Mouse (Mus musculus) cerebellum, adult 9-10 months (tissue): Measurements from ENCODE around the gene Smad1.

ENCODE experiments used
- DNase-seq: peaks from one replicate; pipeline ENCODE4 v3.0.0; 2022

The Smad1 gene

GRCm38 (mm10) chr8:79381771-79382170, 17.5 kb downstream of the Smad1 start:
- DNase-seq, result no peak

GRCm38 (mm10) chr8:79380386-79380785, 18.9 kb downstream of the Smad1 start:
- DNase-seq, result no peak

DNA sequence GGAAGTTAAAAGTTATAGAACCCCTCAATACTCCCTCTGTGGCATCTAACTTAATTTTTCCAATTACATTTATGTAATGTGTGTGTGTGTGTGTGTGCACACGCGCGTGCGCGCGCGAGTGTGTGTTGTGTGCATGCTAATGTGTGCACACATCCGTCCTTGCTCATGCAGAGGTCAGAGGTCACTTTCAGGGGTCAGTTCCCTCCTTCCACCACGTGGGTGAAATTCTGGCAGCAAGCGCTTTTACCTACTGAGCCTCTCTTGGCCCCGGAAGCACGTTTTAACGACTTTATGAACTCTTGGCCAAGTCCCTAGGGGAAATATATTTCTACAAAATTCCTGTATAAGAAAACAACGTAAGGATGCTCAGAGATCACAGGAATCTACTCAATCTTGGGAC, 19.3 kb downstream of the Smad1 start:
- DNase-seq, result no peak

DNA sequence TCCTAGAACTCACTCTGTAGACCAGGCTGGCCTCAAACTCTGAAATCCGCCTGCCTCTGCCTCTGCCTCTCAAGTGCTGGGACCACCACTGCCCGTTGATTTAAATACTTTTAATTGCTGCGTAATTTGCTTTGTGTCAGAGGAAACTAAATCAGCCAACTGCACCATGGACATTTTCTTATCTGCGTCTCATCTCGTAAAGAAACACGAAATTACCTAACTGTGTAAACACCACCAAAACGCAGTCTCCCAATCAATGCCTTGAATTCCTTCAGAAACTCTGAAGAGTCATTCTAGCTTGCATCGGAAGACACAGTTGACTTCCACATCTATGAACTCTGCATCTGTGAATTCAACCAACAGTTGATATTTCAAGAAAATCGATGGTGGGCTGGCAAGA, 22.7 kb downstream of the Smad1 start:
- no peak for DNase-seq

- no peak for DNase-seq
These were observed 23.6 kb downstream of the Smad1 start for GRCm38 (mm10) chr8:79375775-79376123.

DNA sequence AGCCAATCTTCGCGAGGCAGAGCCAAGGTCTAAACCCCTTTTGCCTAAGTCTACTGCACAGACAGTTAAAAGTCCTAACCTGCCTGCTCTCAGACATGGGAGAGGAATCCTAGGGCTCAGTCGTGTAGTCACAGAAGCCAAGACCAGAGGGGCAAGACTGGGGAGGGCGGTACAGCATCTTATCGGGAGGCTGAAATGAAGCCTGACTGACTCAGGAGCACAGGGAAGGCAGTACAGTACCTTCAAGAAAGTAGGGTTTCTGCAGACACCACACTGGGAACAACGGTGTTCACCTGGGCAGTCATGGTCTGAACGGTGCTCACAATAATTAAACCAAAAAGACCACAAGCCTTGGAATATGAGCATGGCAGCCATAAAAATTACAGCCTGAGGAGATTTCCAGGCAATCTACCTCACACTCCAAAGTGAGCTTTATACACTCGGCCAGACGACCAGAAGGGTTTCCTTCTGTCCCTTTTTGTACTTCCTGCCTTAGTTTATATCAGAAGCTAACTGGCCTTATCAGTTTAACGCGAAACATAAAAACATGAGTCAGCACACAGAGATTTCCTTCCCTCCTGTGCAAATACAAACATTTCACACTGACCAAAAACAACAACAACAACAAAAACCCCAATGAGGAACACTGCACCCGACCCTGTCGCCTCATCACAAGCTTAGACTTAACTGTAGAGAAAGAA, 24.1 kb downstream of the Smad1 start:
- no peak for DNase-seq

DNA sequence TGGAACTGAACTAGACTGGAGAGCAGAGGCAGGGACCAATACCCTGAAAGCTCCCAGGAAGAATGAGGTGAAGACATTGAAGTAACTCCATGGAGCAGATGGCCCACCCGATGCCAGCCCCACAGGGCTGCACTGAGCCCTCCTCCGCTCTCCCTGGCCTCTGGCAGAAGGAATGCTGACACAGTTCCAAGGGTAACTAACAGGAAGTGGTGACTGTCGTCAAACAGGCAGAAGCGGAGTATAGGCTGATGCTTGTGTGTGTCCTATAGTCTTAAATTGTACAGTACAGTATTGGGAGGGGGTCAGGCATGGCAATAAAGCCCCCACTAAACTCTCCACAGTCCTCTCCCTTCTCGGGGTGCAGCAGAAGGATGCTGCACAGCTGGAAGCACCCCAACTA, 24.9 kb downstream of the Smad1 start:
- peak; percentile 44 for DNase-seq

DNA sequence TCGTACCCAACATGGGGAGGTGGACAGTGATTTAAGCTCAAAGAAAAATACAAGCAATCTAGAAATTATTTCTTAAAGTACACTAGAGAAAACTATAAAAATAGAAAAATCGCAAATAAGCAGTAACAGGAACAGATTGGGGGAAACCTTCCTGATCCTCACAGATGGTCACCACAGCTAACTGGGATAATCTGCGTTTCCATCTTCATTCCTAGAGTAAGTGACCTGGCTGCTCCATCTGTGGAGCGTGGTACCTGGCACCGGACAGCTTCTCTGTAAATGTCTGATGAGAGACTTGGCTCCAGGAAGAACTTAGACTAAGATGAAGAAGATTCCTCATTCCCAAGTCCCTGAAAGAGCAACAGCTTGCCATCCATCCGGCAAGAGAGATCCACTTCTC, 25.8 kb downstream of the Smad1 start:
- peak; percentile 65 for DNase-seq

GRCm38 (mm10) chr8:79372960-79373359, 26.4 kb downstream of the Smad1 start:
- DNase-seq, result no peak

DNA sequence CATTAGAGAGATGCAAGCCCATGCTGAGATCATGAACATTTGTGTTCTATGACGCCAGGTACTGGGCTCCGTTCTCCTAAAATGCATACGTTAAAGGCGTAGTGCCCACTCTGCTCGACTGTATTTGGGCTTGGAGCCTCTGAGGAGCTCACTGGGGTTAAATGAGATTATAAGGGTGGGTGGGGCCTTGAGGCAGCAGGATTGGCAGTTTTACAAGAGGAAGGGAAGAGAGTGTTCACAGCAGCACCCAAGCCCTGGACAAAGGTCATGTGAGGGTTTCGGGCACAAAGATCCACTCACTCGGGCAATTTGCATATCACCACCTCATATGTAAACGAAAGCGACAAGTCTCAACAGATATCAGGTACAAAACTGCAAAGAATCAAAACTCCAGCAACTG, 26.8 kb downstream of the Smad1 start:
- no peak for DNase-seq

DNA sequence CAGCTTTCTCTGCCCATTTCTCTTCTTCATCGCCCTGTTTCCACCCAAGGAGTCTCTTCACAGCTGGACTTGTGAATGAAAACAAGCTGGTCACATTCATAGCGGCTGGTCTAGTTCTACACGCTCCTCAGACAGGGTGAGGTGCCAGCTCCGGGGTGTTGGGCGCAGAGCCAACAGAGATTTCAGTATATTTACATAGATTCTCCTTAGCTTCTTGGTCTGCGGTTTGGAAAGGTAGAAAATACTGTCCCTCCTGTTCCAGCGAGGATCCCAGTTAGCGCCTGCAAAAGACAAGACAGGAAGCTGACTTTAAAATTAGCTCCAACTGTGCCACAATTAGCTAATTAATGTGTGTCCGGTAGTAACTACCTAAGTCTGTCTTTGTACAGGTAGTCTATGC, 27.2 kb downstream of the Smad1 start:
- no peak for DNase-seq

DNA sequence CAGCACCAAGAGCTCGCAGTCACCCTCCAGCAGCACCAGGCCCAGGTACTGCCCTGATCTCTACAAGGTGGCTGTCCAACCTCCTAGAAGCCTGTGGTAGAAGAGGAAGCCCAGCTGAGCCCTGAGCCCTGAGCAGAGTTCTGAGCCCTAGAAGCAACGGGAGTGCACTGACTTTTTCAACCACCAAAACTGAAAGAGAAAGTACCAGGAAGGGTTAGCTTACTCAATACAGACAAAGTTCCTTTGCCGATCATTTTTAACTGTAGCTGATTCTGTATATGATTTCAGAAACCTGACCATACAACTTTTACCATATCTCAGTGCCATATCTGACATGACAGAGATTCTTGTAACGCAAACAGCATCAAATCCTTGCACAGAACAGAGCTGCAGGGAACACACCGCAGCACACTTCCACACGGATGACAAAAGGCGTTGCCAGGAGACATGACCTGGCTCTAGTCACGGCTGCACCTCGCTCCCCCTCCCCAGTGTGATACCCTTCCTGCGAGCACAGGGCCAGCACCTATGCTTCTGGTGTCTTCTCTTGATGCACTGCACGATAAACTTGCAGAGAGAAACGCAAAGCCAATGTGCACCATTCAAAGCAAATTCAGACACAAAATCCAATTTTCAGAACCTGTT, 28.6 kb downstream of the Smad1 start:
- no peak for DNase-seq

DNA sequence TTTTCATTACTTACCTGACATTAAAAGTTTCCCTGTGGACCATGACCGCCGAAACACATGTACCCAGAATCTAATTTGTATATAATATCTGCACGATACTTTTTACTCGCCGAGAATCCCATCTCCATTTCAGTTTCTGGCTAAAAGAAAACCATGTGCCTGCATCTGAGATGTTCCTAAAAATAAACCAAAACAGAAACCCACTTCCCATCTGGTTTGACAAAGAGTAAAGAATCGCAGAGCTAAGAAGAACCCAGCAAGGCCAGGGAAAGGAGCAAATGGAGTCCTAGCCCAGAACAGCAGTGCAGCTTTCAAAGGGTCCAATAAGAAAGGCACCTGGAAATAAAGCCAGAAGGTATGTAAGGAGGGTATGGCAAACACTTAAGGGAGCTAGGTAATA, 30.2 kb downstream of the Smad1 start:
- DNase-seq, result no peak

- no peak for DNase-seq
These were observed 31.4 kb downstream of the Smad1 start for GRCm38 (mm10) chr8:79367959-79368358.

GRCm38 (mm10) chr8:79367350-79367749, 32.0 kb downstream of the Smad1 start:
- no peak for DNase-seq

- DNase-seq, result no peak
These were observed 33.1 kb downstream of the Smad1 start for GRCm38 (mm10) chr8:79366227-79366626.

GRCm38 (mm10) chr8:79365707-79366106, 33.6 kb downstream of the Smad1 start:
- DNase-seq, result peak; percentile 76

GRCm38 (mm10) chr8:79364806-79365205, 34.5 kb downstream of the Smad1 start:
- no peak for DNase-seq

GRCm38 (mm10) chr8:79362430-79362829, 36.9 kb downstream of the Smad1 start:
- DNase-seq, result no peak

- no peak for DNase-seq
These were observed 38.4 kb downstream of the Smad1 start for GRCm38 (mm10) chr8:79360774-79361527.

DNA sequence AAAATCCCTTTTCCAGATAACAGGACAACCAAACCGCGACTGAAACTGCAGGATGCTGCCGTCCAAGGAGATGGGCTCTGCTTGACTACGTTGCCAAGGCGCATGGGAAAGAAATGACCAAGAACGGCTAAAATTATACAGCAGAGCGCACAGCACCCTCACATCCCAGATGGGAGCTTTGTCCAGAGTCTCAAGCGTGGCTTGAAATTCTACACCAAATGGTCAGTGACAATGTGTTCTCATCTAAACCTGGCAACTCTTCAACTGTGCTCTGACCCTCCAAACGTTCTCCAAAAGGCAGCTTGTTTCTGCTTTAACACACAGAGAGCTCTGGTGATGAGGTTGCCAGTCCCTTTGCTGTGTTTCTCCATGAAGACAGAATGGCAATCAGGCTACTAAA, 39.0 kb downstream of the Smad1 start:
- DNase-seq, result peak; percentile 69

DNA sequence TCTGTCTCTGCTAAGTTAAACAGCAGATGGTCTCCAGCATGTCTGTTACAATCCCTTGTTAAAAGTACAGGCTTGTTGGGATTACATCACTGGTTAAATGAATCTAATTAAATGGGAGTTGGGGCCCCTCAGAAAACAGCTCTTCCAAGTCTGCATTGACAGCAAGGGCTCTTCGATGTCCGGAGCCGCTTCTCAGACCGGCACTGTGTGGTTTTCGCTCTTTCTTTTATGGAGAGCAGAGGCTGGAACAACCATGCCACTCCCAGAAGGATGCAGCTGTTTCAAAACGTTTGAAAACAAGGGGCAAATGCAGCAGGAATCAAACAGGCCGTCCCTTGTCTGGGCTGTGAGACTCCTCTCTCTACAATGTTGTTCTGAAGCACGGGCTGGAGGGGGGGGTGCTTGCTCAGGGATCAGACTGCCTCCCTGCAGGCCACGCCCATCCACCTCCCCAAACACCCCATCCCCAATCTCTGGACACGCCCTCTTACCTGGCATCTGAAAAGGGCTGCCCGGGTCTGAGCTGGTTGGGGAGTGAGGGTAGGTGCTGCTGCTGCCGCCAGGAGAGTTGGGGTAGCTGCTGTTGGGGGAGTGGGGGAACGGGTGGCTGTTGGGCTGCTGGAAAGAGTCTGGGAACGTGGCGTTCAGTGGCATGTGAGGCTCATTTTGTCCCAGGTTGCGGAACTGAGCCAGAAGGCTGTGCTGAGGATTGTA, 43.4 kb downstream of the Smad1 start:
- DNase-seq, result no peak

DNA sequence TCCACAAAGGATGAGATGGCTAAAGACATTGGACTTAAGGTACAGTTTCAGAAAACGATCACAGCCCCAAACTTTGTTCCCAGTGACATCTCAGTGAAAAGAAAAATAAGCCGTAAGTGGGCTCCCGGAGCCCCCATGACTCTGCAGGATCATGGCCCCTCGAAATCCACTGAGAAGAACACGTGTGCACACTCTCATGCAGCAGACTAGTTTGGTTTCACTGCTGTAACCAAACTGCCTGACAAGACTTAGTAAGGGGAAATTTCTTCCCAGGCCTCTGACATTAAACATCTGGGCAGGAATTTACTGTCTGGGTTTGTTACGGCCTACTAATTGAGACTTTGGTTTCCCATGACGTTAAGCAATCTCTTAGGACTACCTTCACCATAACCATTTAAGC, 45.3 kb downstream of the Smad1 start:
- DNase-seq, result no peak

GRCm38 (mm10) chr8:79351916-79352315, 47.4 kb downstream of the Smad1 start:
- DNase-seq, result no peak
